Mouse (Mus musculus) intestine, embryonic 15.5 days (tissue): ENCODE results near the gene Shoc2. TPM values are rescaled to one million over a fixed set of nuclear protein-coding genes. Genes with fewer than 3 reads are reported as not detected.

Experiments used
- ATAC-seq: fragments of 200-750 bp; cut with Nextera tagmentation; 2 replicates; pipeline ENCODE4 v1.8.0; 2017; ENCODE audit warnings: moderate TSS enrichment, moderate library complexity
- H3K27ac ChIP-seq: fragments of 300-500 bp; sonication (generic); 2 replicates; pipeline ENCODE4 v1.5.1; 2015; ENCODE audit warnings: mild to moderate bottlenecking, inconsistent platforms
- H3K27me3 ChIP-seq: fragments of 300-500 bp; sonication (generic); replicated peaks from 2 replicates; pipeline ENCODE4 v1.6.1; 2015; ENCODE audit warnings: inconsistent platforms
- H3K36me3 ChIP-seq: fragments of 300-500 bp; sonication (generic); 2 replicates; pipeline ENCODE4 v1.6.1; 2015; ENCODE audit warnings: inconsistent platforms
- H3K4me1 ChIP-seq: fragments of 300-500 bp; sonication (generic); replicated peaks from 2 replicates; pipeline ENCODE4 v1.6.1; 2015; ENCODE audit warnings: inconsistent platforms
- H3K4me2 ChIP-seq: fragments of 300-500 bp; sonication (generic); replicated peaks from 2 replicates; pipeline ENCODE4 v1.6.1; 2015; ENCODE audit warnings: mild to moderate bottlenecking, inconsistent platforms
- H3K4me3 ChIP-seq: fragments of 300-500 bp; sonication (generic); replicated peaks from 2 replicates; pipeline ENCODE4 v1.5.1; 2015; ENCODE audit warnings: inconsistent platforms
- H3K9ac ChIP-seq: fragments of 300-500 bp; sonication (generic); 2 replicates; pipeline ENCODE4 v1.6.1; 2015; ENCODE audit warnings: inconsistent platforms
- H3K9me3 ChIP-seq: fragments of 300-500 bp; sonication (generic); 2 replicates; pipeline ENCODE4 v1.6.1; 2016; ENCODE audit warnings: inconsistent platforms
- WGBS: fragments of 180-500 bp; shearing (Covaris S2); methylation state at CpG from one replicate; pipeline ENCODE4 v1.1.7; 2015; 5-methylcytosine and 5-hydroxymethylcytosine counted together
- polyA plus RNA-seq: library from polyadenylated mRNA; unstranded; fragments of >200 nt; fragmentation: Nextera tagmentation; extraction: Ambion mirVana; gene quantifications from 2 replicates; pipeline ENCODE4 v1.2.1, GENCODE M21; 2015

The Shoc2 gene
- polyA plus RNA-seq, 1 experiment from 2014 or later: 42.9 TPM

DNA sequence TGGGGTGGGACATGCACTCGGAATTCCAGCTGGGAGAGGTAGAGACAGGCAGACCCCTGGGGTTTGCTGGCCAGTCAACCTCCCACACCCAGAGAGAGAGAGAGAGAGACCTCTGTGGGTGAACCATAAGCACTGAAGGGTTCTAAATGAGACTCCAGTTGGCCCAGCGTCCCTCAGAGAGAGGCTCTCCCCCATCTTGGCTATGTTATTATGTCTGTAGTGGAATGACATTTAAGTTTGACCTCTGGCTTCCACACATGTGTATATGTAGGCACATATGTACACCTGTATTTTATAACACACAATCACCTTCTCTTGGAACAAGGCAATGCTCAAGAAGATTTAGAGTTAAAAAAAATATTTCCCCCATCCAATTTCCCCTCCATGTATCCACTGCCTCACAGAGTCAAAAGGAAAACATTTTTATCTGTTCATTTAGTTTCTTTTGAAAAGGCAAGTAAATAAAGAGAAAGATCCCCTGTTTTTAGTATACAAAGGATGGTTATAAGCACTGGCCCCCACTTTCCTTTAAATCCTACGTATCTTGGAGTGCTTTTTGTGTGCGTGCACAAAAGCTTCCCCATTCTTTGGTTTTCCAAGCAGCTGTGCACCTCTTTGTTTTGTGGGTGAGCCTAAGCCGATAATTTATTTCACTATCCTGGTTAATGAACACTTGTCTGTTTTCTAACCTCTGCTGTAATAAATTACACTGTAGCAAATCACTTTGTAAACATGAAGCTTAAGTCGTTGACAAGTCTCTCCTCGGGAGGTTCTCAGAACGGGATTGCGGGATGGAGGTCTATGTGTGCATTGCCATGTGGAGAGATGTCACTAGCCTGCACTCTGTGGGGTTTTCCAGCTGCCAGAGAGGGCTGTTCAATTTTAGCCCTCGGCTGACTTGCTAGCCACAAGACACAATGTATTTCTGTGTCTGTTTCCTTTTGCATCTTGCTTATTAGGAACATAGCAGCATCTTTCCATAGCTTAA lies 132.6 kb downstream of the Shoc2 start:
- Histone ChIP-seq H3K4me2 (no peak overlapping the region), H3K27me3 (no peaks in the 10 kb centered on the region), H3K9ac (no peak overlapping the region), H3K4me3 (no peak overlapping the region), H3K36me3 (no peaks in the 10 kb centered on the region), H3K27ac (no peak overlapping the region), H3K9me3 (no peaks in the 10 kb centered on the region), H3K4me1 (no peaks in the 10 kb centered on the region)
- 25% methylated on average over 10 of the region's 10 CpGs for WGBS
- no peak for ATAC-seq

DNA sequence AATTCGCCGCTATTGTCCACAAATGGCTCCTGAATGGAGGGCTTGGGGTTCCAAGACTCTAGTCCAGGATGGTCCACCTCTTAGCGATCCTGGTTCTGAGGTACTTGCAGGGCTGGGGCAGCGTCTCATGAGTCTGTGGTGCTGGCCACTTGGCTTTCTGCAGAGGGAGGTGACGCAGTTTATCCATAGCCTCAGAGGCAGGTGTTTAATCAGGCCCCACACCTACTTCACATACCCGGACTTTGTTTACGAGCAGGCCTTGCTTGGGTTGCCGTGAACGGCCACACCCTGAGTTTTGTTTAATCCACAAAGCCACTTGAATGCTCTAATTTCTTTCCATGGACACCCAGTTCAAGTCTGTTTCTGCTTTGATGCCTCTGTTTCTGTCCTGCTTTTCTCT lies 137.2 kb downstream of the Shoc2 start:
- no peak for ATAC-seq
- 72% methylated on average over 9 of the region's 9 CpGs for WGBS

DNA sequence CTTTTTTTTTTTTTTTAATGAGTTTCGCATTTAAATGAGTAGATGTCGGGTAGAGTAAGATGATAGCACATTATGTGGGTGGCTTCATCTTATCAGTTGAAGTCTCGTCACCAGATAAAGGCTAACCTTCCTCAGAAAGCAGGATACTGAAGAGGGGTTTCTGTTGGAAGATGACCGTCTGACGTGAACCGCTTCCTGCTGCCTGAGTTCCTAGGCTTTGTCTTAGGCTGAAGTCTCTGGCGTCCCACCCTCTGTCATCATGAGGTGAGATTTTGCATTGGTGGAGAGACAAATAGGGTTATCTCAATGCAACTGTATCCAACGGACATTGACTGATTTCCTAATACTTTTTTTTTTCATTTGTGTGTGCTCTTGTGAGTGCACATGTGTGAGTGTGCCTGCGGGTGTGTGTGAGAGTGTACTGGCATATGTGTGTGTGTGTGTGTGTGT lies 137.6 kb downstream of the Shoc2 start:
- H3K4me3 ChIP-seq: no peak overlapping the region
- H3K27ac ChIP-seq: no peak overlapping the region
- no peak for ATAC-seq
- no peaks in the 10 kb centered on the region for H3K4me1 ChIP-seq
- 79% methylated on average over 9 of the region's 9 CpGs for WGBS
- H3K36me3 ChIP-seq: no peaks in the 10 kb centered on the region
- H3K4me2 ChIP-seq: no peak overlapping the region
- H3K27me3 ChIP-seq: no peaks in the 10 kb centered on the region
- H3K9ac ChIP-seq: no peak overlapping the region
- H3K9me3 ChIP-seq: no peaks in the 10 kb centered on the region

More for the DNA sequence above, 137.2 kb downstream of the Shoc2 start:
- no peaks in the 10 kb centered on the region for H3K9me3 ChIP-seq
- H3K4me3 ChIP-seq: no peak overlapping the region
- no peak overlapping the region for H3K27ac ChIP-seq
- H3K4me2 ChIP-seq: no peak overlapping the region
- H3K36me3 ChIP-seq: no peaks in the 10 kb centered on the region
- no peaks in the 10 kb centered on the region for H3K27me3 ChIP-seq
- H3K4me1 ChIP-seq: no peaks in the 10 kb centered on the region
- no peak overlapping the region for H3K9ac ChIP-seq

Other genes with a start within 250 kb of the Shoc2 start
- 65.1 and 73.7 TPM in 2 replicates for gene Pdcd4, start 52.1 kb upstream of the Shoc2 start, polyA plus RNA-seq
- 73.3 and 79.2 TPM in 2 replicates for gene Bbip1, start 321 bp downstream of the Shoc2 start, polyA plus RNA-seq
- 1.4 TPM in 2 replicates for gene Adra2a, start 99.8 kb downstream of the Shoc2 start, polyA plus RNA-seq